Mouse (Mus musculus) neural tube, embryonic 13.5 days (tissue): ENCODE measurements at regions not wholly inside any gene's neighbourhood (a gene's known extent, or its start where the extent isn't known, plus 50 kb on each side); places are given as distances from the start of the nearest gene placed in this dataset.
A peak's percentile ranks its signal among the peaks of the same experiment; 100 is the strongest.

Source experiments
- ATAC-seq: fragments of 200-750 bp; cut with Nextera tagmentation; 2 replicates; pipeline ENCODE4 v1.8.0; 2017; ENCODE audit warnings: low read depth, mild to moderate bottlenecking, moderate TSS enrichment, moderate library complexity
- H3K27ac ChIP-seq: fragments of 300-500 bp; sonication (generic); replicated peaks from 2 replicates; pipeline ENCODE4 v1.5.1; 2015; ENCODE audit warnings: moderate library complexity, mild to moderate bottlenecking, inconsistent platforms
- H3K27me3 ChIP-seq: fragments of 300-500 bp; sonication (generic); 2 replicates; pipeline ENCODE4 v1.6.1; 2015; ENCODE audit warnings: mild to moderate bottlenecking, inconsistent platforms
- H3K36me3 ChIP-seq: fragments of 300-500 bp; sonication (generic); 2 replicates; pipeline ENCODE4 v1.6.1; 2015; ENCODE audit warnings: mild to moderate bottlenecking, inconsistent platforms
- H3K4me1 ChIP-seq: fragments of 300-500 bp; sonication (generic); replicated peaks from 2 replicates; pipeline ENCODE4 v1.6.1; 2015; ENCODE audit warnings: inconsistent platforms
- H3K4me2 ChIP-seq: fragments of 300-500 bp; sonication (generic); 2 replicates; pipeline ENCODE4 v1.6.1; 2015; ENCODE audit warnings: inconsistent platforms, mild to moderate bottlenecking, moderate library complexity
- H3K4me3 ChIP-seq: fragments of 300-500 bp; sonication (generic); 2 replicates; pipeline ENCODE4 v1.5.1; 2015; ENCODE audit warnings: mild to moderate bottlenecking, inconsistent platforms
- H3K9ac ChIP-seq: fragments of 300-500 bp; sonication (generic); 2 replicates; pipeline ENCODE4 v1.6.1; 2015; ENCODE audit warnings: moderate library complexity, mild to moderate bottlenecking, inconsistent platforms
- H3K9me3 ChIP-seq: fragments of 300-500 bp; sonication (generic); 2 replicates; pipeline ENCODE4 v1.6.1; 2016; ENCODE audit warnings: inconsistent platforms
- WGBS: fragments of 180-500 bp; shearing (Covaris S2); methylation state at CpG from one replicate; pipeline ENCODE4 v1.1.7; 2015; 5-methylcytosine and 5-hydroxymethylcytosine counted together

DNA sequence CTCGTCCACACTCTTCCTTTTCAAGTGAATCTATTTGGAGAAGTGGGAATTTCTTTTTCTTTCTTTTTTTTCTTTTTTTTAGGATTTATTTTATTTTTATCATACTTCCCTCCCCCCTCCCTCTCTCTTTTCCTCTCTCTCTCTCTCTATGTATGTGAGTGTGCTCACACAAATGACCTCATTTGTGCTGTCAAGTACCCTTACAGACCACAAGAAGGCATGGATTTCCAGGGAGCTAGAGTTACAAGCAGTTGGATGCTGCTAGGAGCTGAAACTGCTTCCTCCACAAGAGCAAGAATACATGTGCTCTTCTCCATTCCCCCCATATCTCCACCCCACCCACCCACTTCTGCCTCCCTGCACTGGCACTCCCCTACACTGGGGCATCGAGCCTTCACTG, 94.6 kb upstream of the Man2a1 start:
- H3K4me1 ChIP-seq = peaks cover 3% of the 10 kb centered on the region; the same call in 1 of the 2 replicates

DNA sequence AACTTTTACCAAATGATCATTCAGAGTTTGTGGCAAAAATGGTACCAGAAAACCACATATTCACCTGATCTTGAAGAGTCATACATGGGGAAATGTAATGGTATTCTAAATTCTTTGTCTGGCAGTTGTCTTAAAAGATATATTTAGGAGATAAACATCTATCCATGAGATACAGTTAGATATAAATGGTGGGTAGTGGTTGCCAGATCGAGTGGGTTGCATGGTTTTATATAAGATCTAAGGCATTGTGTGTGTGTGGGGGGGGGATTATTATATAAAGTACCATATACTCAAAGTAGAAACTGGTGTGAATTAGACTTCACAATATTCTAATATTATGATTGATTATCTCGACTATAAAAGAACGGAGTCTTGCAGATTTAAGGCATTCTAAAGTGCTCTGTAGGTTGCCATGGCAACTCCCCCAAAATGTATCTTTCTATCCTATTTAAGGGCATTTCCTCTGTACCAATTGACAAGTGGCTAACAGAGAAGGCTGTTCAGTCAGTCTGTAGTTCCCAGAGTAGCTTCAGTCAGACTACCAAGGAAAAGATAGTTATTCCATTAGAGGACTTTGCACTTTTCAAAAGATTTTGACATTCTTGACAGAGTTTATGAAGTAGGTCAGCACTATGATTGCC, 89.3 kb upstream of the Man2a1 start:
- Histone ChIP-seq H3K27me3 (no peaks in the 10 kb centered on the region), H3K27ac (no peak overlapping the region), H3K4me2 (no peak overlapping the region), H3K4me1 (no peaks in the 10 kb centered on the region), H3K9ac (no peak overlapping the region), H3K9me3 (no peaks in the 10 kb centered on the region), H3K4me3 (no peak overlapping the region), H3K36me3 (no peaks in the 10 kb centered on the region)
- 83% methylated on average over 3 of the region's 3 CpGs for WGBS
- ATAC-seq = no peak

More for the DNA sequence above, 94.6 kb upstream of the Man2a1 start:
- Histone ChIP-seq H3K36me3 (no peaks in the 10 kb centered on the region), H3K4me2 (no peak overlapping the region), H3K9ac (no peak overlapping the region), H3K9me3 (no peaks in the 10 kb centered on the region), H3K27me3 (no peaks in the 10 kb centered on the region), H3K4me3 (no peak overlapping the region), H3K27ac (no peak overlapping the region)
- no peak for ATAC-seq
- 86% methylated on average over 2 of the region's 2 CpGs for WGBS

DNA sequence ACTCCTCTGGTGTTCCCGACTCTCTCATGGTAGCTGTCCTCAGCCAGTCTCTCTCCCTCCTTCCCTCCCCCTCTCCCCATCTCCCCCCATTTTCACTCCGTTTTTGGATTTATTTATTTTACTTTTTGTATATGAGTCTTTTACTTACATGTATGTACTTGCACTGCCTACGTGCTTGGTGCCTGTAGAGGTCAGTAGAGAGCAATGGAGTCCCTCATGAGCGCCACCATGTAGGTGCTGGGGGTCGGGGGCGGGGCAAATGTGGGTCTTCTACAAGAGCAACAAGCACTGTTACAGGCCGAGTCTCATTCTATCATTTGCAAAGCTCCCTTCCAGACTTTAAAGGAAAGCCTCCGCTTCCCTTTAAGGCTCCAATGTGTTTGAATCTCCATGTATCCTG, 78.3 kb upstream of the Man2a1 start:
- Histone ChIP-seq H3K4me3 (no peak overlapping the region), H3K9me3 (no peaks in the 10 kb centered on the region), H3K9ac (no peak overlapping the region), H3K36me3 (no peaks in the 10 kb centered on the region), H3K4me2 (no peak overlapping the region), H3K4me1 (no peaks in the 10 kb centered on the region), H3K27me3 (no peaks in the 10 kb centered on the region), H3K27ac (no peak overlapping the region)
- WGBS = 79% methylated on average over 8 of the region's 8 CpGs
- no peak for ATAC-seq

DNA sequence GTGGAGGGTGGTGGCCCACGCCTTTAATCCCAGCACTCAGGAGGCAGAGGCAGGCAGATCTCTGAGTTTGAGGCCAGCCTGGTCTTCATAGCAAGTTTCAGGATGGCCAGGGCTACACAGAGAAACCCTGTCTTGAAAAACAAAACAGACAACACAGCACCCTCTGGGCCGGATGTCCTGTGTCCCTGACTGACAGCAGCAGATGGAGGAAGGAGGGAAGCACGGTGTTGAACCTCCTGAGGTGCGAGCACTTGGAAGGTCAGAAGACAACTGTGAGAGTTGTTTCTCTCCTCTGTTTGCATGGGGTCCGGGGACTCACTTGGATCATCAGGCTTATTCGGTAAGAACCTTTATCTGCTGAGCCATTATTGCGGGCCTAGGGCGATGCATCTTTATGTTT, 76.6 kb upstream of the Man2a1 start:
- no peak overlapping the region for H3K9ac ChIP-seq
- ATAC-seq = no peak
- WGBS = 90% methylated on average over 8 of the region's 8 CpGs
- no peak overlapping the region for H3K4me2 ChIP-seq
- no peaks in the 10 kb centered on the region for H3K9me3 ChIP-seq
- H3K27me3 ChIP-seq = no peaks in the 10 kb centered on the region
- H3K4me3 ChIP-seq = no peak overlapping the region
- no peak overlapping the region for H3K27ac ChIP-seq
- no peaks in the 10 kb centered on the region for H3K4me1 ChIP-seq
- no peaks in the 10 kb centered on the region for H3K36me3 ChIP-seq

DNA sequence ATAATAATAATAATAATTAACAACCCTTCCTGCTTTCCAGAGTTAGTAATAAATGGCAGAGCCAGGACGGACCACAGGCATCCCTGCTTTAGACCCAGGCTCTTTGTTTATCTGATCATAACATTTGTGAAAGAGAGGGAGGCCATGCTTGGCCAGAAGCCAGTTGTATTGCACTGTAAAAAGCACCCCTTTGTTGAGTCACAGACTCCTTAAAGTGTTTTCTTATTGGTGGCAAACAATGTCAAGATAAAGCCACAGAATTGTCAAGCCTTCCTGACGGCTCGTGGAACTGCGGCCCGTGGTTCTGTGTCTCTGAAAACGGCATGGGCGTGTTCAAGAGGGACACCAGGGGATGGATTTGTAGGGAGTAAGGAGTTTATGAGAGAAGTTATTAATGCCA, 72.7 kb upstream of the Man2a1 start:
- Histone ChIP-seq H3K27ac (no peak overlapping the region), H3K36me3 (no peaks in the 10 kb centered on the region), H3K9ac (no peak overlapping the region), H3K9me3 (no peaks in the 10 kb centered on the region), H3K4me3 (no peak overlapping the region), H3K4me1 (no peaks in the 10 kb centered on the region), H3K27me3 (no peaks in the 10 kb centered on the region), H3K4me2 (no peak overlapping the region)
- 69% methylated on average over 7 of the region's 7 CpGs for WGBS
- no peak for ATAC-seq

DNA sequence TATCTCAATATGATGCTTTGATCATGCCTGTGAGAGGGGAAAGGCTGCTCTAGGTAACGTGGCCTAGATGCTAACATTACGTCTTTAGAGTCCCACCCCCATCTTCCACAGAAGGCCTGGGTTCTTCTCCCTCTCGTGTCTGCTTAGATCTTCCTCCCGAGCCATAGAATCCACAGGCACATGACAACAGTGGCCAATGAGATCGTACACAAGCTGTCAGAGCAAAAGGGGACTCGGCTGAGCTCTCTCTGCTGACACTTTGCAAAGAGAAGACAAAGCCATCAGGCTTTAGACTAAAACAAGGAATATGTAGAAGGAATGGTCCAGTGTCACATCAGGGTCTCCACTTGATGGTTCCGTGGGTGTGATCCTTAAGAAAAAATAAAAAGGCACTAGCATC, 72.1 kb upstream of the Man2a1 start:
- Histone ChIP-seq H3K36me3 (no peaks in the 10 kb centered on the region), H3K9ac (no peak overlapping the region), H3K4me2 (no peak overlapping the region), H3K4me1 (no peaks in the 10 kb centered on the region), H3K4me3 (no peak overlapping the region), H3K9me3 (no peaks in the 10 kb centered on the region), H3K27ac (no peak overlapping the region), H3K27me3 (no peaks in the 10 kb centered on the region)
- WGBS = 91% methylated on average over 7 of the region's 7 CpGs
- ATAC-seq = no peak

DNA sequence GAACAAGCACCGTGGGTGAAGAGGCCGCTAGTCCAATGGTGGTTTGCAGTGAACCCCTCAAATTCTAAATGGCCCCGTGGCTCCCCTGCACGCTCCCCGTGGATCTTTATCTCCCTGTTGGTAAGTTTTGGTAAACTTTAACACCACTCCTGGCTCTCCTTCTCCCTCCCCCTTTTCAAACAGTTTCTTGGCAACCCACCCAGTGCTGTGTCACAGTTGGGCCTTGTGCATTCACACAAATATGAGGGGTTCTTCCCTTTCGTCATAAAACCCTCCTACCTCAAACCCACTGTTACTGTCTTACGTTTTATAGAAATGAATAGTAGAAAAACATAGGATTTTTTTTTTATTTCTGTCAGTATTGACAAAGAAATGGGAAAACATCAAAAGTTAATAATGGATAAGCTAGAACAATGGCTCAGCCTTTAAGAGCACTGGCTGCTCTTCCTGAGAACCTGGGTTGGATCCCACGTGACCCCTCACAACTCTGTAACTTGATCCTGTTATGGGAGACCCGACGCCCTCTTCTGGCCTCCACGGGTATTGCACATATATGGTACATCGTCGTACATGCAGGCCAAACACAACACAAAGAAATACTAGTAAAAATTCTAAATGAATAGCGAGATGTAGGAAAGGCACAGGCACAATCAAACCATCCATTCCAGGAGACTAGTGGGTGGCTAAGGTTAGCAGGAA, 71.1 kb upstream of the Man2a1 start:
- Histone ChIP-seq H3K9ac (no peak overlapping the region), H3K27me3 (no peaks in the 10 kb centered on the region), H3K4me1 (no peaks in the 10 kb centered on the region), H3K36me3 (no peaks in the 10 kb centered on the region), H3K4me3 (no peak overlapping the region), H3K27ac (no peak overlapping the region), H3K9me3 (no peaks in the 10 kb centered on the region), H3K4me2 (no peak overlapping the region)
- no peak for ATAC-seq
- WGBS = 85% methylated on average over 14 of the region's 14 CpGs

DNA sequence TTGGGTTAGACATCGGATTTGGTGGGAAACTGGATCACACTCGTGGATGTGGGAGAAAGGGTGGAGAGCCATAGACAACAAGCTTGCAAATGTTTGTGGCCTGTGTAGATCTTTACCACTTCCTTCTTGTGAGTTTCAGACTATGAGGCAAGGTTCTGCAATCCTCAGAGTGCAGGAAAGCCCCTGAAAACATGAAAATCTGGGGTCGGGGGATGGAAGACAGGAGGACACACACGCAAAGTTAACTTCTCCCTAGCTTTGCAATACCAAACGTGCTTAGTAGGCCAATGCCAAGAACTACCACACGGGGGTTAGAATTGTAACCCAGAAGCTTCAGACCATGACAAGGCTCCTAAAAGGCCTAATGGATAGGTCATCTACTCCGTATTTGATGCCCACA, 69.4 kb upstream of the Man2a1 start:
- no peaks in the 10 kb centered on the region for H3K27me3 ChIP-seq
- no peak overlapping the region for H3K4me3 ChIP-seq
- no peaks in the 10 kb centered on the region for H3K4me1 ChIP-seq
- H3K9me3 ChIP-seq = no peaks in the 10 kb centered on the region
- H3K4me2 ChIP-seq = no peak overlapping the region
- no peak overlapping the region for H3K9ac ChIP-seq
- WGBS = 86% methylated on average over 7 of the region's 7 CpGs
- H3K36me3 ChIP-seq = no peaks in the 10 kb centered on the region
- H3K27ac ChIP-seq = no peak overlapping the region
- ATAC-seq = no peak

DNA sequence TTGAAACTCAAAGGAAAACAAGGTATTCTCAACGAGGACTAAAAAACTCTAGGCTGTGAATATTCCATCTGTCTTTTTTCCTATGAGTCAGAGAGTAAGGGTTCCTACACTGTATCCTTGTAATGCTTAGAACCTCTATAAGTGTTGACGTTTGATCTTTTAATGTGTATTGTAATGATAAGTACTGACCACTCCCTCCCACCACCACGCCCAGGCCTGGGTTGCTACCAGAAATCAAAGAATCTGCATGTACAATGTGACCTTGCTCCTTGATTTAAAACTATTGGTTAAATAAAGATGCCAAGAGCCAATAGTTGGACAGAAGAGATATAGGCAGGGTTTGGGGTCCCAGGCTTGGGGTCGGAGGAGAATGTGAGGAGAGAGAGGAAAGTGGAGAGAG, 66.2 kb upstream of the Man2a1 start:
- WGBS = 88% methylated on average over 4 of the region's 4 CpGs
- Histone ChIP-seq H3K27me3 (no peaks in the 10 kb centered on the region), H3K27ac (no peak overlapping the region), H3K4me2 (no peak overlapping the region), H3K4me3 (no peak overlapping the region), H3K4me1 (peaks cover 13% of the 10 kb centered on the region), H3K9ac (no peak overlapping the region), H3K36me3 (no peaks in the 10 kb centered on the region), H3K9me3 (no peaks in the 10 kb centered on the region)
- ATAC-seq = no peak

DNA sequence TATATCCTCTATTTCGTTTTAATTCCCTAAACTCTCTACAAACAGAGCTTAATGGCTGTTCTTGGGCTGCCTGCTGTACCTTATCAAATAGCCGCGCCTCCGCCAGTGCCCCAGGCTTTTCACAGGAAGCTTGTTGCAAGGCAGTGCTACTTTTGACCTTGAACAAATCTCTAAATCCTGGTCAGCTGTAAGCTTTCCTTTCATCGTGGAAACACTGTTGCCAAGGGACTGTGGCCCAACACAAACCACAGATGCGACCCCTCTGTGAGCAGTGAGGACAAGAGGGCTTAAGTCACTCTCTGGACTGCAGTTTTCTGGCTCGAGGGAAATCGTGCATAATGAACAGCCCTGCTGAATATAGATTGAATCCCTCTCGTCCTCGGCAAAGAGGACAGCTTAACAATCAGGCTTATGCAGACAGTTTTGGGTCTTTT, 62.0 kb upstream of the Man2a1 start:
- Histone ChIP-seq H3K27ac (0 out of 2 replicates have a peak overlapping the region, but pooled peaks have one; percentile 15), H3K27me3 (no peaks in the 10 kb centered on the region), H3K36me3 (no peaks in the 10 kb centered on the region), H3K9me3 (no peaks in the 10 kb centered on the region), H3K4me1 (peaks cover 13% of the 10 kb centered on the region), H3K4me2 (peak overlapping the region; percentile 26), H3K9ac (no peak overlapping the region), H3K4me3 (no peak overlapping the region)
- 30% methylated on average over 10 of the region's 10 CpGs for WGBS
- 0 out of 2 replicates have a peak, but pooled peaks have one; percentile 23 for ATAC-seq

DNA sequence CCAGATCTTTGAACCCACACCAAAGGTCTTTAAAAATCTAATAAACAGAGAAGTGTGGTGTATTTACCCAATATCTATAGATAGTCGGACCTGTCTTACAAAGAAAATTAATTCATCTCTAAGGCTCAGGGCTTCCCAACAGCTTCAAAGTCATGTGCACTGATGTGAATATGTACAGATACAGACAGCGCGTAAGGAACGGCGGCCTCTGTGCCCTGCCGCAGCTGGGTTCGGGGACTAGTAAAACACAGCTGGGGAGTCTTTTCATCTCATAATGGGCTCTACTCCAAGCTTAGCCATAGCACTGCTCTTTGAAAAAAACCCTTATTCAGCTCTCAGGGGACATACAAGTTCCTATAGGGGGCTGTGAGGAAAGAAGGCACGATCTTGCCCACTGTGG, 60.1 kb upstream of the Man2a1 start:
- Histone ChIP-seq H3K4me1 (peaks cover 13% of the 10 kb centered on the region), H3K9me3 (no peaks in the 10 kb centered on the region), H3K9ac (no peak overlapping the region), H3K4me2 (no peak overlapping the region), H3K36me3 (no peaks in the 10 kb centered on the region), H3K4me3 (no peak overlapping the region), H3K27me3 (no peaks in the 10 kb centered on the region), H3K27ac (no peak overlapping the region)
- ATAC-seq = no peak
- WGBS = 68% methylated on average over 8 of the region's 8 CpGs

DNA sequence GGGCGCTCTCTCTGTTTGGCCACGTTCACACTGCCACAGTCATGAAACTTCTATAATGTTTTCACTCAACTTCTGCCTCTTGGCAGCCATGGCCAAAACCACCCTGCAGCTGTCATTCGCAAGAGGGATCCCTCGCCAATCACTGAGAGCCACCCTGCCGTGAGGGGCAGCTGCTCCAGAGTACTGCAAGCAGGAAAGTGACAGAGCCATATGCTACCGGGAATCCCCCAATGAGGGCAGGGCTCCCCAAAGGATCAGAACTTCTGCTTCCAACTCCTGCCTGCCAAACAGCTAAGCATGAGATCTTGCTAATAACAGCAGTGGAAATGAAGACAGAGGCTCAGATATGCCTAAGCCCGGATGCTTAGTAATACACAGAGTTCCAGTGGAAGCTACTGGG, 52.0 kb upstream of the Man2a1 start:
- Histone ChIP-seq H3K4me3 (no peak overlapping the region), H3K4me2 (no peak overlapping the region), H3K27ac (no peak overlapping the region), H3K9ac (no peak overlapping the region), H3K36me3 (no peaks in the 10 kb centered on the region), H3K9me3 (no peaks in the 10 kb centered on the region), H3K4me1 (peaks cover 3% of the 10 kb centered on the region), H3K27me3 (no peaks in the 10 kb centered on the region)
- 45% methylated on average over 7 of the region's 7 CpGs for WGBS
- peak; percentile 69 for ATAC-seq

DNA sequence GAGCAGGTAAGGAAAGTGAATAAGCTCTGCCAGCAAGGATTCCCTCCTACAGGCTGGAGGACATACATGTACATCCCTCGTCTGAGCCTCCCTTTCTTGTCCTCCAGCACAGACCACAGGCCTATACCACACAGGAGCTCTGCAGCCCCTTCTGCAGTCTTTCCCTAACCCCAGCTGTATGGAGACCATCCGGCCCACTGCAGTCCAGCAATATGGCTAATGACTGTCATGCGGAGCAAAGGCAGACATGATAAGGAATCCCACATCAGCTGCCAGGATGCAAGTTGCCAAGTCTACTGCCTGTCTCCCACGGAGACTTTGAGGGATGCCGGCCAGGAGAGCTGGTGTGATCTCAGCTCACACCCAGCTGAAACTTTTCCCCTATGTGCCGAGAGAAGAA, 50.5 kb upstream of the Man2a1 start:
- Histone ChIP-seq H3K9ac (no peak overlapping the region), H3K4me3 (no peak overlapping the region), H3K36me3 (no peaks in the 10 kb centered on the region), H3K27ac (no peak overlapping the region), H3K4me2 (no peak overlapping the region), H3K9me3 (no peaks in the 10 kb centered on the region), H3K27me3 (no peaks in the 10 kb centered on the region), H3K4me1 (peaks cover 3% of the 10 kb centered on the region)
- no peak for ATAC-seq
- WGBS = 63% methylated on average over 6 of the region's 6 CpGs
